Mouse (Mus musculus) testis, postnatal 14 days (tissue): ENCODE measurements at regions not wholly inside any gene's neighbourhood (a gene's known extent, or its start where the extent isn't known, plus 50 kb on each side); places are given as distances from the start of the nearest gene placed in this dataset.

Experiments used
- DNase-seq: peaks from one replicate; pipeline ENCODE4 v3.0.0; 2021; ENCODE audit warnings: low spot score

DNA sequence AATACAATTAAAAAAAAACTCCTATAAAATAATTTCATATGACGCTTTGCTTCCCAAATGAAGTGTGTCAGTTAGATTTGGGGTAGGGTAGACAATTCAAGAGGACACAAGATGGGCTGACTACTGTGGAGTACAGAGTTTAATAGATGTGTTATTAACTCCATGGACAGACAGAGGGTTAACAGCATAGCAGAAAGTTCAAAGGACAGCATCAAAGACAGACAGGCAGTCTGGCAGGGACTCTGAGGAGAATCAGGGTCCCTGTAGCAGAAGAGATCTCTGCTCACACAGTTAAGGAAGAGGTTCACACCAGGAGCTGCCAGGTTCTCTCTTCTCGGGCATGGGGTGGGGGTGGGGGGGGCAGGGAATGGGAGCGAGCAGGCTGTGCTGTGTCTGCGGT, 51.6 kb upstream of the Hs6st1 start:
- DNase-seq, result no peak

DNA sequence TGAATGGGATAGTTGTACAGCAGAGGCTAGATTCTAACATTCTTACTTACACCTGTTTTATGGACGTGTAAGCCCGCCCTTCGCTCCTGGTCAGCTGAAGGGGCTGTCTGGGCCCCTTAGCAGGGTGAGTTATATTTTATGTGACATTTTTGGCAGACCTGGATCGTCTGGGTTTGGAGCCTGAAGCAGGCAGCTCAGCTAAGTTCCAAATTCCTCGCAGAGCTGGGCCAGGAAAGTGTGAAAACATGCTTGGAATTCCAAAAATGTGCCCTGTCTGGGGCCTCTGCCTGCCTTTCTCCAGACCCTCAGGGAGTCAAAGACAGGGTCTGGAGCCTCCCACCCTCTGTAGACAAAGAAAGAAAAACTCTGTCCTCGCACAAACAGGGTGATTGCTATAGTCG, 51.1 kb upstream of the Hs6st1 start:
- DNase-seq, result no peak

DNA sequence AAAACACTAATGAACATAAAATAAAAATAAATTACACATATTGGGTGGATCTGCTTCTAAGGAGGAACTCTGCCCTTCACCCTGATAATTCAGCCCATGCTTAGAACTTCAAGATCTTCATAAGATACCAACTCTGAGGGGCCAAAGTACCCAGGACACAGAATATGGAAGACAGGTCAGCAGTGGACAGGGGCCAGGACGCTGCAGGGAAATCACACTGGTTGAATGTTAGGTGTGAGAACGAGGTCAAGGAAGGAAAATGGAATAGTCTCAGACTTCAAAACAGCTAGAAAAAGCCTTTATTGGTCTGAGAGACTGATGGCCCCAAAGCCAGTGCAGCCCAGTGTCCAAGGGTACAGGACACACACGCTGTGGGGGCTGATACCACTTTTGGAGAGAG, 50.5 kb upstream of the Hs6st1 start:
- no peak for DNase-seq
